Mouse (Mus musculus): ENCODE data around the gene Nlrp9c. TPM values are rescaled to one million over a fixed set of nuclear protein-coding genes. Genes with fewer than 3 reads are reported as not detected.
"Not testable (repeated sequence)": the region's sequence is repeated elsewhere in the genome, so short reads cannot be mapped to it uniquely, and the experiment has no call there.

Gene Nlrp9c
- polyA plus RNA-seq, 1 experiment from 2014 or later = not detected

GRCm38 (mm10) chr7:26350177-26350576, 53.3 kb downstream of the Nlrp9c start:
- not testable (repeated sequence) for H3K4me3 ChIP-seq (ENCODE audit: low read depth, low read length); H3K4me1 ChIP-seq (ENCODE audit: control insufficient read depth, insufficient read depth, low read length); H3K9ac ChIP-seq (ENCODE audit: low read length); DNase-seq (ENCODE audit: low spot score); H3K36me3 ChIP-seq (ENCODE audit: control insufficient read depth, insufficient read depth, low read length); H3K4me2 ChIP-seq (ENCODE audit: low read depth); ATAC-seq (ENCODE audit: insufficient read depth, low FRiP score, low TSS enrichment); H3K9me3 ChIP-seq (ENCODE audit: control insufficient read depth, low read length); H3K27ac ChIP-seq (ENCODE audit: low read depth, low read length); H3K27me3 ChIP-seq (ENCODE audit: control insufficient read depth, insufficient read depth, low read length)

- not testable (repeated sequence) for H3K27ac ChIP-seq (ENCODE audit: low read depth, low read length); H3K4me2 ChIP-seq (ENCODE audit: low read depth); DNase-seq (ENCODE audit: low spot score); H3K9ac ChIP-seq (ENCODE audit: low read length); H3K36me3 ChIP-seq (ENCODE audit: control insufficient read depth, insufficient read depth, low read length); H3K27me3 ChIP-seq (ENCODE audit: control insufficient read depth, insufficient read depth, low read length); ATAC-seq (ENCODE audit: insufficient read depth, low FRiP score, low TSS enrichment); H3K9me3 ChIP-seq (ENCODE audit: control insufficient read depth, low read length); H3K4me1 ChIP-seq (ENCODE audit: control insufficient read depth, insufficient read depth, low read length); H3K4me3 ChIP-seq (ENCODE audit: low read depth, low read length)
- WGBS = 62% methylated on average over 3 of the region's 3 CpGs
Measured at GRCm38 (mm10) chr7:26320361-26320760, 83.1 kb downstream of the Nlrp9c start.

- 85% methylated on average over 4 of the region's 4 CpGs for WGBS
- H3K4me3 ChIP-seq (ENCODE audit: low read depth, low read length); ATAC-seq (ENCODE audit: insufficient read depth, low FRiP score, low TSS enrichment); H3K4me1 ChIP-seq (ENCODE audit: control insufficient read depth, insufficient read depth, low read length); H3K9me3 ChIP-seq (ENCODE audit: control insufficient read depth, low read length); H3K9ac ChIP-seq (ENCODE audit: low read length); H3K36me3 ChIP-seq (ENCODE audit: control insufficient read depth, insufficient read depth, low read length); H3K27me3 ChIP-seq (ENCODE audit: control insufficient read depth, insufficient read depth, low read length); H3K27ac ChIP-seq (ENCODE audit: low read depth, low read length); H3K4me2 ChIP-seq (ENCODE audit: low read depth); DNase-seq (ENCODE audit: low spot score): not testable (repeated sequence)
Measured at GRCm38 (mm10) chr7:26315809-26316208, 87.7 kb downstream of the Nlrp9c start.

GRCm38 (mm10) chr7:26315194-26315593, 88.3 kb downstream of the Nlrp9c start:
- not testable (repeated sequence) for H3K9ac ChIP-seq (ENCODE audit: low read length); H3K36me3 ChIP-seq (ENCODE audit: control insufficient read depth, insufficient read depth, low read length); H3K4me1 ChIP-seq (ENCODE audit: control insufficient read depth, insufficient read depth, low read length); H3K4me3 ChIP-seq (ENCODE audit: low read depth, low read length); H3K9me3 ChIP-seq (ENCODE audit: control insufficient read depth, low read length); ATAC-seq (ENCODE audit: insufficient read depth, low FRiP score, low TSS enrichment); H3K27ac ChIP-seq (ENCODE audit: low read depth, low read length); H3K27me3 ChIP-seq (ENCODE audit: control insufficient read depth, insufficient read depth, low read length); DNase-seq (ENCODE audit: low spot score); H3K4me2 ChIP-seq (ENCODE audit: low read depth)
- 93% methylated on average over 2 of the region's 2 CpGs for WGBS

GRCm38 (mm10) chr7:26311786-26312185, 91.7 kb downstream of the Nlrp9c start:
- not testable (repeated sequence) for H3K27ac ChIP-seq (ENCODE audit: low read depth, low read length); H3K9me3 ChIP-seq (ENCODE audit: control insufficient read depth, low read length); DNase-seq (ENCODE audit: low spot score); H3K9ac ChIP-seq (ENCODE audit: low read length); H3K4me2 ChIP-seq (ENCODE audit: low read depth); H3K36me3 ChIP-seq (ENCODE audit: control insufficient read depth, insufficient read depth, low read length); ATAC-seq (ENCODE audit: insufficient read depth, low FRiP score, low TSS enrichment); H3K4me3 ChIP-seq (ENCODE audit: low read depth, low read length); H3K4me1 ChIP-seq (ENCODE audit: control insufficient read depth, insufficient read depth, low read length); H3K27me3 ChIP-seq (ENCODE audit: control insufficient read depth, insufficient read depth, low read length)
- WGBS = 84% methylated on average over 4 of the region's 4 CpGs

- WGBS = 63% methylated on average over 2 of the region's 2 CpGs
Measured at GRCm38 (mm10) chr7:26306926-26307325, 96.6 kb downstream of the Nlrp9c start, which contains the start of gene Cyp2a4. TSS of gene Cyp2a4 (plus strand) at chr7:26307169.

GRCm38 (mm10) chr7:26303429-26304166, 99.9 kb downstream of the Nlrp9c start:
- 89% methylated on average over 7 of the region's 8 CpGs for WGBS
- not testable (repeated sequence) for H3K27ac ChIP-seq (ENCODE audit: low read depth, low read length); H3K9ac ChIP-seq (ENCODE audit: low read length); ATAC-seq (ENCODE audit: insufficient read depth, low FRiP score, low TSS enrichment); H3K36me3 ChIP-seq (ENCODE audit: control insufficient read depth, insufficient read depth, low read length); DNase-seq (ENCODE audit: low spot score); H3K4me1 ChIP-seq (ENCODE audit: control insufficient read depth, insufficient read depth, low read length); H3K27me3 ChIP-seq (ENCODE audit: control insufficient read depth, insufficient read depth, low read length); H3K4me2 ChIP-seq (ENCODE audit: low read depth); H3K4me3 ChIP-seq (ENCODE audit: low read depth, low read length); H3K9me3 ChIP-seq (ENCODE audit: control insufficient read depth, low read length)

More at GRCm38 (mm10) chr7:26306926-26307325, 96.6 kb downstream of the Nlrp9c start, which contains the start of gene Cyp2a4:
- H3K9me3 ChIP-seq (ENCODE audit: control insufficient read depth, low read length); DNase-seq (ENCODE audit: low spot score); H3K27ac ChIP-seq (ENCODE audit: low read depth, low read length); H3K27me3 ChIP-seq (ENCODE audit: control insufficient read depth, insufficient read depth, low read length); H3K4me3 ChIP-seq (ENCODE audit: low read depth, low read length); H3K4me1 ChIP-seq (ENCODE audit: control insufficient read depth, insufficient read depth, low read length); H3K36me3 ChIP-seq (ENCODE audit: control insufficient read depth, insufficient read depth, low read length); H3K4me2 ChIP-seq (ENCODE audit: low read depth); ATAC-seq (ENCODE audit: insufficient read depth, low FRiP score, low TSS enrichment); H3K9ac ChIP-seq (ENCODE audit: low read length): not testable (repeated sequence)

Other genes with a start within 250 kb of the Nlrp9c start
- not detected in 2 replicates for gene Cyp2b9, start 230.3 kb downstream of the Nlrp9c start, polyA plus RNA-seq (2014; fragmentation: Nextera tagmentation; extraction: Ambion mirVana)
- gene Vmn1r184, start 143.4 kb downstream of the Nlrp9c start, polyA plus RNA-seq (2014; fragmentation: Nextera tagmentation; extraction: Ambion mirVana) = not detected in 2 replicates
- not detected in 2 replicates for gene Cyp2a4, start 96.5 kb downstream of the Nlrp9c start, polyA plus RNA-seq (2014; fragmentation: Nextera tagmentation; extraction: Ambion mirVana)
- gene Nlrp4a, start 31.4 kb upstream of the Nlrp9c start, polyA plus RNA-seq (2014; fragmentation: Nextera tagmentation; extraction: Ambion mirVana) = not detected in 2 replicates
- gene Nlrp9a, start 131.3 kb upstream of the Nlrp9c start, polyA plus RNA-seq (2014; fragmentation: Nextera tagmentation; extraction: Ambion mirVana) = not detected in 2 replicates
- gene Vmn1r185, start 214.8 kb upstream of the Nlrp9c start, polyA plus RNA-seq (2014; fragmentation: Nextera tagmentation; extraction: Ambion mirVana) = not detected in 2 replicates

Data from neural tube, embryonic 11.5 days (tissue).